Mouse (Mus musculus) bone marrow macrophage, adult 2 months (primary cell): ENCODE measurements around the gene Apol9a. TPM values are rescaled to one million over a fixed set of nuclear protein-coding genes. Genes with fewer than 3 reads are reported as not detected.
"Not testable (repeated sequence)": the region's sequence is repeated elsewhere in the genome, so short reads cannot be mapped to it uniquely, and the experiment has no call there.

Source experiments
- H3K27ac ChIP-seq: 2 replicates; pipeline ENCODE4 v1.5.1; 2012; ENCODE audit warnings: low read depth, low read length; ENCODE audit not compliant: insufficient read depth
- H3K4me1 ChIP-seq: 2 replicates; pipeline ENCODE4 v1.6.1; 2012; ENCODE audit warnings: low read length; ENCODE audit not compliant: control insufficient read depth, insufficient read depth
- H3K4me3 ChIP-seq: 2 replicates; pipeline ENCODE4 v1.5.1; 2012; ENCODE audit warnings: mild to moderate bottlenecking, low read length, moderate library complexity; ENCODE audit not compliant: insufficient read depth
- polyA plus RNA-seq: library from polyadenylated mRNA; stranded (reverse); fragments of >200 nt; gene quantifications from 2 replicates; pipeline ENCODE4 v1.2.4, GENCODE M21; 2012; ENCODE audit not compliant: missing spikeins, insufficient read depth, insufficient read length

Gene Apol9a
- polyA plus RNA-seq, result not detected in 2 replicates

DNA sequence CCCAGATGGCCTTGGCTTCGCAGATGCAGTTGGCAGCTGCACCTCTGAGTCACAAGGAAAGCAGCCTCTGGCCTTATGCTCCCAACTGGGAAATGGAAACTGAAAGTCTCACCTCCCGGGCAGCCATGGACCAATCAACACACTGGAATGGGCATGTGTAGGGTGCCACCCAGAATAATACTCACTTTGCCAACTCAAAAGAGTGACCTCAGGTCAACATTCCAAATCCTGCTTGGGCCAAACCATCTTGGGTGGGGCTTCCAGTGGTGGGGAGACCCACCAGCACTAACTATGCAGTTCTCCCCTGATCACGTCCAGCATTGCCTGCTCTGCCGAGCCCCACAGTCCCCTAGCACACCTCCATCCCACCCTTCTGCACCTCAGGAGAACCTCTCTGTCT, at the start of gene Apol9a:
Gene Apol9a (minus strand): TSS at position 101 of the 400 bp plus-strand sequence.
- H3K4me3 ChIP-seq, H3K4me1 ChIP-seq, H3K27ac ChIP-seq: not testable (repeated sequence)

DNA sequence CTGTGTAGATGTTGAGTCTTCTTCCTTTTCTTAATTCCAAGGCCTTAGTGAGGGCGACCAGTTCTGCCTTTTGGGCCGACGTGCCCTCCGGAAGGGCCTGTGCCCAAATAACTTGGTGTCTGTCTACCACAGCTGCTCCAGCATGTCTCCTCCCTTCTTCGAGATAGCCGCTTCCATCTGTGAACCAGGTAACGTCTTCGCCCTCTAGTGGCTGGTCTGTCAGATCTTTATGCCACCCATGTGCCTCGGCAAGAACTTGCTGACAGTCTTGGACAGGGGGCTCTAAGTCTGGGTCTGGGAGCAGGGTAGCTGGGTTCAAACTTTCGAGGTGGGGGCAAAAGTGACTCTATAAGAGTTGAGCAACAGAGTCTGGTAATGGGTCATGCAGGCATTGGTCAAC, 39.0 kb upstream of the Apol9a start:
- H3K27ac ChIP-seq, H3K4me1 ChIP-seq: not testable (repeated sequence)

DNA sequence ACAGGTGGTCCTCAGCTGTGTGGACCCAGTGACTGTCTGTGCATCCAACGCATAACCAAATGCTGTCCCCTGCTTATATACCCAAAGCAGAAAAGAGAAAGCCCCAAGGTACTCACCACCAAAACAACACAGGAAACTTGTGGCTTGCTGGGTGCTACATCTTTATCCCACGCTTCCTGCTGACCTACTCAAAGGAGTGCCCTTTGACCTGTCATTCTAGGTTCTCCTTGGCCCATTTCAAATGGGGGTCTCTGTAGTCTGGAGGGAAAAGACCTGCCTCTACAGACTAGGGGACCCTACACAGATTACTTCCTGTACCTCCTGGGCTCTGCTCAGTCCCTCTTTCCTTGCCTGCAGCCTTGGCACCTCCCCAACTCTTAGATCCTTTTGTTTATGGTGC, 36.5 kb upstream of the Apol9a start, which contains the start of gene Apol7b:
Gene Apol7b (minus strand): TSS at position 101 of the 400 bp plus-strand sequence.
- H3K27ac ChIP-seq, H3K4me1 ChIP-seq, H3K4me3 ChIP-seq: not testable (repeated sequence)

More for the DNA sequence above, 39.0 kb upstream of the Apol9a start:
- H3K4me3 ChIP-seq, result not testable (repeated sequence)

DNA sequence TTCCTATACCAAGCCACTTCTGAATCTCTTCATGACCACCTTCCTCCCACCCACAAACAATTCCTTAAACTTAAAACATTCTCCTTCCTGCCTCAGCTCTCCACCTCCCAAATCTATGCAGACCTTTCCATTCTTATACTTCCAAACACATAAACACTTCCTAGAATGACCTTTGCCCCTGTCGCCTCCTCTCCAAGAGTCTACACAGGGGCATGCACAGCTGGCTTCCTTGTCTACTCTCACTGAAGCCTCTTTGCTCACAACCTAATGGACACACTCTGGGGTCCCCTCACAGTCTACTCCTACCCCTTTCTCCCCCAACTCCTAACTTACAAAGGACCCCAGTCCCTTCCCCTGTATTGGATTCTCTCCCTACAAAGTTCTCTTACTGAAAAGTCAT, 34.7 kb upstream of the Apol9a start:
- H3K27ac ChIP-seq, H3K4me3 ChIP-seq, H3K4me1 ChIP-seq: not testable (repeated sequence)

DNA sequence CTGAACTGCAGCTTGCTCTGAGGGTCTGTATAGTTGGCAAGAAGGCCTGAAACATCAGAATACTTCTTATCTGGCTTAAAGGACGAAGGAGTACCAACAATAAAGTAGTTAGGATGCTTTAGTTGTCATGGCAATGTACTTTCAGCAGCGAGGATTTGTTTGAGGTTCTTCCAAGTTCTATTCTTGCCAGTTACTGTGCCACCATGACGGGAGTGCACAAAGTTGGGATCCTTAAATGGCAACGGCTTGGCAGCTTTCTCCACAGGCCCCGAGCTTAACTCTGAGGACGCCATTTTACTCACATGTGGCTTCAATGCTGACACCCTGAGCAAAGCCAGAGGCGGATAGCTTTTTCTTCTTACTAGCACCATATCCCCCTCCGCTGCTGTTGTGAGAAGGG, 33.8 kb upstream of the Apol9a start:
- H3K4me3 ChIP-seq, result not testable (repeated sequence)

DNA sequence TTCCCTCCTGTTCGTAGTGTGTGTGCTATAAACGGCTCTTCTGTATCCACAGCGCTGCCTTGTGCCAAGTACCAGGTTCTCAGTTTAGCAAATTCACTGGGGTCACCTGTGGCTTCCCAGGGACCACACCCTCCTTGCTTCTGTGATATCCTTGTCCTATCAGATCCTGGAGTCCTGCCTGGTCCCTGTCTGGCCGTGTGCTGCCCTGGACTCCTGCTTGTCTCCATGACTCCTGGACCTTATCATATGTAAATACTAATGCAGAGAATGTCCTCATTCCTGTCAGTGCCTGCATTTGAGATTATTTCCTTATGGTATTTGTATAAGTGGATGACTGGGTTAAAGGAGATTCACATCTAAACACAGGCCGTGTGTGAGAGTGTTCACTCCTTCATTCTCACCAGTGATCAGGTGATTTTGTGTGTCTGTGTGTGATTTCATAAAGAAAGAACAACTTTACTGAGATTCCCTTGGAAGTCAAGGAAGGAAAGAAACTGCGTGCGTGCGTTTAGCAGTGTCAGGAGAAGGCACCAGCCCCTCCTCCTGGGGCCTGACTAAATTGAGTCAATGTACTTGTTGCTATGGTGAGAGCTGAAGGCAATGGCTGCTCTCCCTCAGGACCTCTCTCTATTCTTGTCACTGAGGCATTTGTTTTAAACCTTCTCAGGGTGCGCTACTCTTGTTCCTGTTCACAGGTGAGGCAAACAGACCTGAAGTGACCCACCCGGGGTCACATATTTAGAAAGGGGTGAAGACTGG, 17.9 kb upstream of the Apol9a start:
- H3K4me1 ChIP-seq, H3K4me3 ChIP-seq, H3K27ac ChIP-seq: not testable (repeated sequence)

More for the DNA sequence above, 33.8 kb upstream of the Apol9a start:
- H3K4me1 ChIP-seq, H3K27ac ChIP-seq: not testable (repeated sequence)

DNA sequence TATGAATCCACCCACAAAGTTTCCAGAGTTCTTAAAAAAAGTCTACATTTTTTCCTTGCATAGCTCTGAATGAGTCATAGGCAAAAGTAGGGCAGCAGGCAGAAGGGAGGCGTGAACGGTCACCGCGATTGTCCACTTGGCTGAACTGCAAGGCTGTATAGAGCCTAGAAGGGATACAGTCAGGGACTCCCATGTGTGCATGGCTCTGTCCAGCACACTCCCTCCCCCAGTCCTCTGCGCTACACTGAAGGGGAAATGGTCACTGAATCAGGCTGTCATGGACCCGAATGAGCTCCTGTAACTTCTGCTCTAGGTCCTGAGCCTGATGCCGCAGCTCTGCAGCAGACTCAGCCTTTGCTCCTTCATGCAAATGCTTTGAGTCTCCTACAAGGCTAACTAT, 12.0 kb upstream of the Apol9a start:
- H3K27ac ChIP-seq, H3K4me3 ChIP-seq, H3K4me1 ChIP-seq: not testable (repeated sequence)

DNA sequence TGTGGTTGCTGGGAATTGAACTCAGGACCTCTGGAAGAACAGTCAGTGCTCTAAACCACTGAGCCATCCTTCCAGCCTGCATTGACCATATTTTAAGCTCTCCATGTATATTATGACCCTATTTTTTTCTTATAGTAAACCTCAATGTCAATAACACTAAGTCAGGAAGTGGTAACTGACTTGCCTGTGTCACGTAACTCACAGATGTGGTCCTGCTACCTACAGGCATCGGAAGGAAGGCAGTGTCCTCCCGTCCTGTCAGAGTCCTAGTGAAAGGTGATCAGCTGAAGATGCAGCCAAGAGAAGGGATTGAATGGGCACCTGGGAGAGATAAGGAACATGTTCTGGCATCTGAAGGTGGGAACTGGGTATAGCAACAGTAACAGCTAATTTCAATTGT, 8.7 kb upstream of the Apol9a start:
- H3K27ac ChIP-seq, H3K4me3 ChIP-seq, H3K4me1 ChIP-seq: not testable (repeated sequence)

DNA sequence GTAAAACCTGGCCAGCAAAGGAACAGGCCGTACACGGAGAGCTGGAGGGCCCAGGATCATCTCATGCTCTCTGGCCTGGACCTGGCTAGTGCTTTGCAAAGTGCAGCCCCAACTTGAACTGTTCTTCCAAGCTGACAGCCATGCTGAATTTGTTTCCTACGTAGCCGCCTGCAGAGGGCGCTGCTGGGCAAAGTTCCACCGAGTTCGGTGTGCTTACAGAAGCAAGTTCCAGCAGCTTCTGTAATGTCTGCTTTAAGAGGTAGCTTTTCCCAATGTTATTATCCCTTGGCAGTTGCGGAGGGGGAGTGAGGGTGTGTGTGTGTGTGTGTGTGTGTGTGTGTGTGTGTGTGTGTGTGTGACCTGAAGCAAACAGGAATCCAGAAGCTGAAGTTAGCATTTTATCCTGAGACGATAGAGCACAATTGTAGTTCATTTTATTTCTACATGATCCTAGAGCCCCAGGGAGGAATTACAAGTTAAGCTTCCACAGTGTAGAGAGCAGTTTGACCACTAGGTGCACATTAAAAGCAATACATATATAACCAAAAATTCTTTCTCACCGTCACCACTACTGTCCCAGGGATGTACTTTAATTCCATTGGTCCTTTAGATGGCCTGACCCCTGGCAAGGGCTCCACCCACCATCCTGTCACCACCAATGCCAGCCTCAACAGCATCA, 5.9 kb upstream of the Apol9a start:
- H3K4me3 ChIP-seq, H3K4me1 ChIP-seq, H3K27ac ChIP-seq: not testable (repeated sequence)

DNA sequence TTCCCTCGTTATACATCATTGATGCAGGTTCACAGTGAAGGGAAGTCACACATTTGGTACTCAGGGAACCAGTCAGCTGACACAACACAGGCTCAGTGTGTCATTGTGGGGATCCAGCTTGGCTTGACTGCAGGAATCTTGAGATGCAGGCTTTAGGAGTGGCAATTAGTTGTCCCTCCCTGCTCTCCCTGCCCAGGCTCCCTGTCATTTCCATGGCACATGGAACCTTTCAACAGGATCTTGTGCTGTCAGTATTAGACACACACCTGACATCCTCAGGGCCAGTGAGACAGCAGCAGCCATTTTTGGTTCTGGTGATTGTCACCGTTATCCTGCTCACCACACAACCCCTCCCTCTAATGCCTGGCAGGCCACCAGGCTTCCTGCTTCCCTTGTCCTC, 4.7 kb upstream of the Apol9a start:
- not testable (repeated sequence) for H3K4me1 ChIP-seq, H3K27ac ChIP-seq, H3K4me3 ChIP-seq

DNA sequence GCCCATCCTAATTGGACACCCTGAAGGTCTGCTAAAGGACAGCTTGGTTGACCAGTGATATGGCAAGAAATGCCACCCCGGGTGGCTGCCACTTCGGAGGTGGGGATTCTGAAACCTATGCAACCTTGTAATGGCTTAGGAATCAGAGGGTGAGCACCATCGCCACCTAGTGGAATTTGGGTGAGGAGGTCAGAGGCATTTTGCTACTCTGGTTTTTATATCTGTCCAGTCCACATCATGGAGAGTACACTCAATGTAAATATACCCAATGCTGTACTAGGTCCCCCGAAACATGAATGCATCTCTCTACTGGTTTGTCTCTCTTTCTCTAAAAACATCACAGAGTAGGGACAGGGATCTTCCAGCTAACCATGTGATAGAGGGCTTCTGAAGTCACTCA, 1.8 kb upstream of the Apol9a start:
- not testable (repeated sequence) for H3K27ac ChIP-seq, H3K4me3 ChIP-seq, H3K4me1 ChIP-seq

DNA sequence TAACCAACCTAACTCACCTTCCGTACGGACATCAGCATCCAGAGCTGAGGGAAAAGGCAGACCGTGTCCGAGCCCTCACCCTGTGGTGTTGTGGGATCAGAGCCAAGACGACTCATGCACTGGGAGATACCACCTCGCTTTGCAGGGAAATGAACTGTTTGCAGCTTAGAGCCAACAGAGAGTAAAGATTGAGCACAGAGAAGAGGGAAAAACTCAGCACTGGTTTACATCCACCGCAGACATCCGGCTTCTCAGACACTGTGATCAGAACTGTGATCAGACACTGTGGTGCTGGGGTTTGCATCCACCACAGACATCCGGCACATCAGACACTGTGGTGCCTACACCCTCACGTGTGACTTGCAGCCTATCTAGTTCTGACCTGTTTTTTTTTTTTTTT, 4.6 kb downstream of the Apol9a start:
- H3K4me1 ChIP-seq, H3K27ac ChIP-seq, H3K4me3 ChIP-seq: not testable (repeated sequence)

DNA sequence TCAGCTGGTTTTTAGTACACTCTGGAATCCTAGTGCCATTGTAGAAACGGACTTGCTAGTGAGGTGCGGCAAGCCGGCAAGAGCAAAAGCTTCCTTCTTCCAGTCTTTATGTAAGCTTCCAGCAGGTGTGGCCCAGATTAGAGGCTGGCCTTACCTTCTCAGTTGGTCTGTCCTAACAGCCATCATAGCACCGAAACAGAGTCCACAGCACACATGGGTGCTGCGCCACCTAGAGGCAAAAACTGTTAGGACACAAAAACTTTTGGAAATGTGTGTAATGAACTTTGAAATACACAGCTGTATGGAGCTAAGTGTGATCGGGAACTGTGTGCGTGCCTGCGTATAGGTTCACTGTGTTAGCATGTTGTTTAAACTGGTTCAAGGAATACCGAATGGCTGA, 11.9 kb downstream of the Apol9a start, which contains the start of gene Apol7a:
Gene Apol7a (minus strand): TSS at position 84 of the 400 bp plus-strand sequence.
- H3K27ac ChIP-seq, H3K4me1 ChIP-seq: not testable (repeated sequence)

DNA sequence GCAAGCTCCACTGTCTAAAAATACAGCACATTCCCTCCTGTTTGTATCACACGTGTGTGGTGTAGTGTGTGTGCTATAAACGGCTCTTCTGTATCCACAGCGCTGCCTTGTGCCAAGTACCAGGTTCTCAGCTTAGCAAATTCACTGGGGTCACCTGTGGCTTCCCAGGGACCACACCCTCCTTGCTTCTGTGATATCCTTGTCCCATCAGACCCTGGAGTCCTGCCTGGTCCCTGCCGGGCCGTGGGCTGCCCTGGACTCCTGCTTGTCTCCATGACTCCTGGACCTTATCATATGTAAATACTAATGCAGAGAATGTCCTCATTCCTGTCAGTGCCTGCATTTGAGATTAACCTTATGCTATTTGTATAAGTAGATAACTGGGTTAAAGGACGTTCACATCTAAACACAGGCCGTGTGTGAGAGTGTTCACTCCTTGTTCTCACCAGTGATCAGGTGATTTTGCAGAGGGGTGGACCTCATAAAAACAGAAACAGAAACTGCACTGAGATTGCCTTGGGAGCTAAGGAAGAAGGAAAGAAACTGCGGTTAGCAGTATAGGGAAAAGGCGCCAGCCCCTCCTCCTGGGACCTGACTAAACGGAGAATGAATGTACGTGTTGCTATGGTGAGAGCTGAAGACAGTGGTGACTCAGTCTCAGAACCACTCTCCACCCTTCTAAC, 13.3 kb downstream of the Apol9a start:
- not testable (repeated sequence) for H3K4me3 ChIP-seq, H3K27ac ChIP-seq, H3K4me1 ChIP-seq

More for the DNA sequence above, 11.9 kb downstream of the Apol9a start, which contains the start of gene Apol7a:
- H3K4me3 ChIP-seq, result not testable (repeated sequence)

DNA sequence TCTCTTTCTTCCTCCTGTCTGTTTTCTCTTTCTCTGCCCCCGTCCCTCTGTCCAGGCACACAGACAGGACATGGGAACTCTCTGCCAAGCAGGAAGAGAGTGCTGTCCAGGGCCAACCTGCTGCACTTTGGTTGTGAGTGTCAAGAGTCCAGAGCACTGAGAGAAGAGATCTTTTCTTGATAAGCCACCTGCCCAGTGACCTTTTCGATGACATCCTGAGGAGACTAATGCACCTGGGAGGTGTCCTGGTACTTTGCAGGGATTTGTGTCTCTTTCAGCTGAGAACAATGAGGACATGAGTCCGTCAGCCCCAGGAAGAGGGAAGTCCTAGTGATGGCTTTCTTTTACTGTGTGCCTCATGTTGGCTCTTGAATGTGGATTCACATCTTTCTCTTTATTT, 17.1 kb downstream of the Apol9a start:
- not testable (repeated sequence) for H3K4me1 ChIP-seq, H3K4me3 ChIP-seq, H3K27ac ChIP-seq
